Mouse (Mus musculus) erythroblast, embryonic 14.5 days (primary cell): ENCODE data around the gene Rpl37.

Experiments used
- GATA1 ChIP-seq: IDR thresholded peaks from 2 replicates; pipeline ENCODE4 v1.6.1; 2012; ENCODE audit warnings: low read length, inconsistent platforms, mixed read lengths
- TAL1 ChIP-seq: IDR thresholded peaks from 3 replicates; pipeline ENCODE4 v1.6.1; 2012; ENCODE audit warnings: low read length, inconsistent platforms, mixed read lengths

- TF ChIP-seq TAL1 (peak; percentile 70), GATA1 (peak; percentile 57)
Observed at GRCm38 (mm10) chr15:5140357-5140756, 23.9 kb downstream of the Rpl37 start.
